Mouse (Mus musculus) lung, postnatal 0 days (tissue): Measurements from ENCODE around the gene Slc8a2.

Experiments
- CTCF ChIP-seq: IDR thresholded peaks from 2 replicates; pipeline ENCODE4 v1.5.1; 2016; ENCODE audit warnings: antibody characterized with exemption, mild to moderate bottlenecking
- EP300 ChIP-seq: IDR thresholded peaks from 2 replicates; pipeline ENCODE4 v1.6.1; 2016; ENCODE audit warnings: antibody characterized with exemption, mild to moderate bottlenecking, control low read depth

DNA sequence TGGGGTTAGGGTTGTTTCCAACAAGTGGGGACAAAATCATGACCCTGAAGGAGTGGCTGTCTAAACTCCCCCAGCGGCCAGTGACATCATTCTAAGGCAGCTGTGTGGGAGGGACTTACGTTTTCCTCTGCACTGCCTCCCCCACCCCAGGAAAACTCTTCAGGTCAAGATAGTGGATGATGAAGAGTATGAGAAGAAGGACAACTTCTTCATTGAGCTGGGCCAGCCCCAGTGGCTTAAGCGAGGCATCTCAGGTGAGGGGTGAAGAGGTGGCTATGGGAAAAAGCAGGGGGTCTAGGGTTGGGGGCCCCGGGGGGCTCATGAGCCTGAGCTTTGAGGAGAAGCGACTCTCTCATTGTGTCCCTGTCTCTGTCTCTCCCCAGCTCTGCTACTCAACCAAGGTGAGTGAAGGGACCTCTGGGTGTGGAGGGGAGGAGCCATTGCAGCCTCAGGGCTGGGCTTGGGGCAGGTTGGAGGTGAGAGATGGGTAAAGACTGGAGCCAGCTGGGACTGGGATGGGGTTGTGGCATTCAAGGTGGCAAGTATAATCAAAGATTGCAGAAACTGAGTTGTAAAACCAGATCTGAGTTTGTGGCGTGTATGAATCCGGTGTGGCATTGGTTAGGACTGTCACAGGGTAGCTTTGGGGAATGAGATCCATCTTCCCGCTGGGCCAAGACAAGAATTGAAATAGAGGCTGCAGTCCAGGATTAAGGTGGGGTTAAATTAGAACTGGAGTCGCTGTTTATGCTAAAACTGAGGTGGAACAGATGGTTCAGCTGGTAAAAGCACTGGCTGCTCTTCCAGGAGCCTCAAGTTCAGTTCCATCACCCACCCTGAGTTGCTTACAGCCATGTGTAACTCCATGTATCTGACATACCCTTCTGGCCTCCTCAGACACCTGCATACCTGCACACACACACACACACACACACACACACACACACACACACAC is 20.8 kb downstream of the Slc8a2 start:
- TF ChIP-seq CTCF (no peak), EP300 (no peak)
